8 mouse cellular contexts compared by ENCODE assay signal in the genomic region with DNA sequence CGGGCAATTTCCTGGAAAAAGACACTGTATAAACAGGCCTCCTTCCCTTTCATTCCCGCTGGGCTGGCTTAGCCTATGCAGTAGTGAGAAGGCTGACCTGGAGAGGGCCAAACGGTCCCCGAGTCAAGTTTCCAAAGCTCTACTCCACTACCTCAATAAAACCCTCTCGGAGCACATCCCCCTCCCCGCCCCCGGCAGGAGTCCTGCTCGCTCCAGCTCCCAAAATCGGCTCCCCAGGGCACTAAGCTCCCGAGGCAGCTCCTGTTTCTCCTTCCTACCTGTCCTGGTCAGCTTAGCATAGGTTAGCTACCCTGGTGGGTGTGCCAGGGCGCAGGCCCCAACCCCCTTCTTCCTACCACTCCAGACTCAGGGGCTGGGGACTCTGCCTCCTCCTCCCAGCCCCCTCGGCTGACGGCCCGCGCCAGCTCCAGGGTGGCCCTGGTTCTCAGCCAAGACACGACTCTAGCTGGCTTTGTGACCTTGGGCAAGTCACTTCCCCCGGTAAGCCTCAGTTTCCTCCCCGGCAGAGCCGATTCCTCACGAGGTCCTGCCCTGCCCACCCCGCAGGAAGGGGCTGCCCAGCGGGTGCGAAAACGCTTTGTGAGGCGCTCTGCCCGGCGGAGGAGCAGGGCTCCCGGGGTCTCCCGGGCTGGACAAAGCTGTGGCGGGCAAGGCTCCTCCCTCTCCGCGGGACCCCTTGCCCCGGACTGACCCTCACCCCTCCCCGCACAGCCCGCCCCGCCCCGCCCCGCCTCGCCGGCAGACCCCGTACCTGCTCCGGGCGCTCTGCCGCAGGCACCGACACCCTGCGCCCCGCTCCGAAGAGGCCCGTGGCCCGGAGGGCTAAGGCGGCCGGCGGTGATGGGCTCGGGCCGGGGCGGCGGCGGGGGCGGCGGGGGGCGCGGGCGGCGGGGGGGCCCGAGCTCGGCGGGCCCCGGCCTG. TPM values are rescaled to one million over a fixed set of nuclear protein-coding genes. Genes with fewer than 3 reads are reported as not detected.
DNase-seq lines count a peak whose midpoint lies in the region; ATAC-seq and TF ChIP-seq lines count a peak whose summit lies in the region.

No protein-coding gene starts in this region.

- H3K9me3 ChIP-seq in embryonic facial prominence, embryonic 11.5 days (replicated peaks; ENCODE audit: control insufficient read depth, low read length), result no peaks in the 10 kb centered on the region
- H3K9me3 ChIP-seq in liver, embryonic 12.5 days (replicated peaks), result no peaks in the 10 kb centered on the region
- no peaks in the 10 kb centered on the region for H3K9me3 ChIP-seq in stomach, embryonic 16.5 days (replicated peaks; ENCODE audit: control insufficient read depth, low read length)

- peak overlapping the region; percentile 86 for H3K9ac ChIP-seq in embryonic facial prominence, embryonic 11.5 days (replicated peaks; ENCODE audit: low read length)
- peak overlapping the region; percentile 85 for H3K9ac ChIP-seq in liver, embryonic 12.5 days
- H3K9ac ChIP-seq in stomach, embryonic 16.5 days (ENCODE audit: low read length), result peak overlapping the region; percentile 96

- no peaks in the 10 kb centered on the region for H3K4me1 ChIP-seq in embryonic facial prominence, embryonic 11.5 days (ENCODE audit: control insufficient read depth, insufficient read depth, low read length)
- H3K4me1 ChIP-seq in kidney, adult 2 months (ENCODE audit: control insufficient read depth, insufficient read depth, low read length), result 0 out of 2 replicates have a peak, but pooled peaks cover 8% of the 10 kb centered on the region
- peaks cover 37% of the 10 kb centered on the region for H3K4me1 ChIP-seq in liver, embryonic 12.5 days
- H3K4me1 ChIP-seq in stomach, embryonic 16.5 days (ENCODE audit: control insufficient read depth, insufficient read depth, low read length), result peaks cover 25% of the 10 kb centered on the region

- H3K27me3 ChIP-seq in embryonic facial prominence, embryonic 11.5 days (ENCODE audit: control insufficient read depth, insufficient read depth, low read length), result no peaks in the 10 kb centered on the region
- no peaks in the 10 kb centered on the region for H3K27me3 ChIP-seq in kidney, adult 2 months (replicated peaks; ENCODE audit: control insufficient read depth, insufficient read depth, low read length)
- H3K27me3 ChIP-seq in liver, embryonic 12.5 days (replicated peaks), result peaks cover 8% of the 10 kb centered on the region
- no peaks in the 10 kb centered on the region for H3K27me3 ChIP-seq in myocyte (ENCODE audit: control insufficient read depth, insufficient read depth, insufficient read length)
- H3K27me3 ChIP-seq in stomach, embryonic 16.5 days (ENCODE audit: control insufficient read depth, insufficient read depth, low read length), result no peaks in the 10 kb centered on the region

- 1% methylated on average over 38 of the region's 68 CpGs for WGBS in embryonic facial prominence, embryonic 11.5 days
- WGBS in kidney, adult 2 months, result 2% methylated on average over 55 of the region's 68 CpGs
- WGBS in liver, embryonic 12.5 days (ENCODE audit: insufficient replicate concordance), result 1% methylated on average over 65 of the region's 68 CpGs
- under 1% methylated on average over 50 of the region's 68 CpGs for WGBS in stomach, embryonic 16.5 days

- peak; percentile 69 for ATAC-seq in embryonic facial prominence, embryonic 11.5 days (replicated peaks; ENCODE audit: insufficient number of reproducible peaks, low FRiP score, low TSS enrichment, low read depth)
- ATAC-seq in liver, embryonic 12.5 days, result no peak
- ATAC-seq in stomach, embryonic 16.5 days (ENCODE audit: insufficient read depth, low FRiP score), result peak; percentile 6

- H3K27ac ChIP-seq in embryonic facial prominence, embryonic 11.5 days (replicated peaks; ENCODE audit: low read depth, low read length), result peak overlapping the region; percentile 90
- H3K27ac ChIP-seq in kidney, adult 2 months (ENCODE audit: insufficient read depth, low read depth, low read length), result peak overlapping the region; percentile 60
- H3K27ac ChIP-seq in liver, embryonic 12.5 days, result peak overlapping the region; percentile 93
- H3K27ac ChIP-seq in stomach, embryonic 16.5 days (ENCODE audit: low read length), result peak overlapping the region; percentile 85

- peak overlapping the region; percentile 63 for H3K4me2 ChIP-seq in embryonic facial prominence, embryonic 11.5 days (ENCODE audit: low read depth, low read length)
- peak overlapping the region; percentile 100 for H3K4me2 ChIP-seq in liver, embryonic 12.5 days
- H3K4me2 ChIP-seq in myocyte (ENCODE audit: low read depth), result peak overlapping the region; percentile 80
- peak overlapping the region; percentile 94 for H3K4me2 ChIP-seq in stomach, embryonic 16.5 days (ENCODE audit: low read depth, low read length)

- TF ChIP-seq CTCF in kidney, adult 2 months (conservative IDR thresholded peaks at IDR 0.05; ENCODE audit: insufficient read depth, insufficient read length, low read depth, low read length), result no peak

- no peak for TF ChIP-seq POLR2A in kidney, adult 2 months (IDR thresholded peaks at IDR 0.05; ENCODE audit: low read depth, low read length)
- TF ChIP-seq POLR2A in myocyte (IDR thresholded peaks at IDR 0.05; ENCODE audit: insufficient read length, low read depth), result no peak

- no peaks in the 10 kb centered on the region for H3K36me3 ChIP-seq in embryonic facial prominence, embryonic 11.5 days (replicated peaks; ENCODE audit: control insufficient read depth, insufficient read depth, low read depth, low read length)
- no peaks in the 10 kb centered on the region for H3K36me3 ChIP-seq in kidney, adult 2 months (ENCODE audit: control insufficient read depth, insufficient read depth, low read length)
- H3K36me3 ChIP-seq in liver, embryonic 12.5 days, result no peaks in the 10 kb centered on the region
- H3K36me3 ChIP-seq in myocyte (ENCODE audit: control insufficient read depth, insufficient read depth), result no peaks in the 10 kb centered on the region
- no peaks in the 10 kb centered on the region for H3K36me3 ChIP-seq in stomach, embryonic 16.5 days (ENCODE audit: control insufficient read depth, insufficient read depth, low read length)

- peak overlapping the region; percentile 68 for H3ac ChIP-seq in myocyte (ENCODE audit: control insufficient read depth, insufficient read length)

- peak; percentile 83 for DNase-seq in 3T3-L1 (ENCODE audit: low read depth, low spot score)
- DNase-seq in adrenal gland, adult 8-10 months, result peak; percentile 38
- peak; percentile 76 for DNase-seq in embryonic facial prominence, embryonic 11.5 days (ENCODE audit: low spot score)
- DNase-seq in heart, adult 9 months (ENCODE audit: low spot score in 2 of 2), result peak; percentile 38 to 47
- peak; percentile 51 for DNase-seq in kidney, adult 2 months

- H3K4me3 ChIP-seq in embryonic facial prominence, embryonic 11.5 days (ENCODE audit: low read depth, low read length), result peak overlapping the region; percentile 84
- peak overlapping the region; percentile 68 for H3K4me3 ChIP-seq in kidney, adult 2 months (ENCODE audit: insufficient read depth, low read depth, low read length)
- peak overlapping the region; percentile 88 for H3K4me3 ChIP-seq in liver, embryonic 12.5 days
- peak overlapping the region; percentile 51 for H3K4me3 ChIP-seq in myocyte
- peak overlapping the region; percentile 77 for H3K4me3 ChIP-seq in stomach, embryonic 16.5 days (replicated peaks; ENCODE audit: low read length)

- peaks cover 3% of the 10 kb centered on the region for H3K79me2 ChIP-seq in myocyte (ENCODE audit: control insufficient read depth, insufficient read depth)

TF ChIP-seq in myocyte, 11 proteins besides CTCF, POLR2A, EP300 and RAD21:
- TF ChIP-seq MYOG (IDR thresholded peaks at IDR 0.05; ENCODE audit: control insufficient read depth in 1 of 3, insufficient read depth in 1 of 3, insufficient read length in 2 of 3, low read depth in 2 of 3) (no peak), SRF (IDR thresholded peaks at IDR 0.05; ENCODE audit: control insufficient read depth, insufficient read length, low read depth) (no peak), REST (IDR thresholded peaks at IDR 0.05; ENCODE audit: insufficient read depth, insufficient read length) (no peak), USF1 (IDR thresholded peaks at IDR 0.05; ENCODE audit: low read depth) (no peak), MYOD1 (IDR thresholded peaks at IDR 0.05; ENCODE audit: control insufficient read depth in 1 of 3, insufficient read length in 2 of 3, low read depth in 2 of 3) (no peak), CEBPB (IDR thresholded peaks at IDR 0.05; ENCODE audit: insufficient read depth, poor library complexity, severe bottlenecking) (no peak), MAX (IDR thresholded peaks at IDR 0.05; ENCODE audit: low read depth) (no peak), POLR2AphosphoS2 (IDR thresholded peaks at IDR 0.05; ENCODE audit: insufficient read length, low read depth) (no peak), E2F4 (IDR thresholded peaks at IDR 0.05; ENCODE audit: insufficient read depth) (no peak), TCF12 (IDR thresholded peaks at IDR 0.05; ENCODE audit: insufficient read depth, poor library complexity, severe bottlenecking) (no peak), TCF3 (IDR thresholded peaks at IDR 0.05; ENCODE audit: insufficient read length, low read depth) (no peak)

RNA-seq across cellular contexts. Expression of a gene that starts 0.5 kb away (rescaled TPM):
- total RNA-seq in adrenal gland, adult 8-10 months (2022), result 10 to 100 TPM; 34.0 to 51.1 (median 40.4) TPM
- polyA plus RNA-seq in embryonic facial prominence, embryonic 11.5 days (2014; fragmentation: Nextera tagmentation; extraction: Ambion mirVana), result 36.6 and 40.9 TPM in 2 replicates
- 69.9 and 72.6 TPM in 2 replicates for polyA plus RNA-seq in kidney, adult 2 months (2012; rRNA removed)
- polyA plus RNA-seq in liver, embryonic 12.5 days (2016; fragmentation: Nextera tagmentation; extraction: Ambion mirVana), result 15.3 and 16.7 TPM in 2 replicates
- polyA plus RNA-seq in myocyte (2012; fragmentation: generic; extraction: Trizol), result 12.6 TPM
- 16.2 and 17.5 TPM in 2 replicates for polyA plus RNA-seq in stomach, embryonic 16.5 days (2015; fragmentation: Nextera tagmentation; extraction: Ambion mirVana)
